Mouse (Mus musculus): Measurements from ENCODE around the gene Gm49630. TPM values are rescaled to one million over a fixed set of nuclear protein-coding genes. Genes with fewer than 3 reads are reported as not detected.
"Not testable (repeated sequence)": the region's sequence is repeated elsewhere in the genome, so short reads cannot be mapped to it uniquely, and the experiment has no call there.

Gene Gm49630
- polyA plus RNA-seq (2015; fragmentation: Nextera tagmentation; extraction: Ambion mirVana): not detected in 2 replicates

DNA sequence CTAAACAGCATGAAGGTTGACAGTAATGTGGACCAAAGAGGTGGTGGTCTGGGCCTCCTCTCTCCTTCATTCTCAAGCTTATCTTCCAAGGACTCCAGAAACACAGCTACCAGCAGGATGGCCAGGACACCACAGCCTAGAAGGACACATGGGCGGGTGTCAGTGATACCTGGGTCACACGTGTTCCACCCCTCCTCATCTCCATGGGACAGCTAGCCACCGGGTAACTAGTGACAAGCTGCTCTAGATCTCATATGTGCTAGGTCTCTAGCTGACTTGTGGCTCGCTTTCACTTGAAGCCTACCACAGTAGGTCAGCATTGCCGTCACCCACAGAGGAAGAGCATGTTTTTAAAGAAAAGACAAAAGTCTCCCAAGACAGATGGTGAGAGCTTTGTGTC lies at the start of gene Gm49630:
TSS of gene Gm49630 (minus strand) at position 101 of the 400 bp plus-strand sequence.
- WGBS (ENCODE audit: insufficient replicate concordance): 73% methylated on average over 2 of the region's 5 CpGs
- ATAC-seq (ENCODE audit: low read depth): not testable (repeated sequence)

DNA sequence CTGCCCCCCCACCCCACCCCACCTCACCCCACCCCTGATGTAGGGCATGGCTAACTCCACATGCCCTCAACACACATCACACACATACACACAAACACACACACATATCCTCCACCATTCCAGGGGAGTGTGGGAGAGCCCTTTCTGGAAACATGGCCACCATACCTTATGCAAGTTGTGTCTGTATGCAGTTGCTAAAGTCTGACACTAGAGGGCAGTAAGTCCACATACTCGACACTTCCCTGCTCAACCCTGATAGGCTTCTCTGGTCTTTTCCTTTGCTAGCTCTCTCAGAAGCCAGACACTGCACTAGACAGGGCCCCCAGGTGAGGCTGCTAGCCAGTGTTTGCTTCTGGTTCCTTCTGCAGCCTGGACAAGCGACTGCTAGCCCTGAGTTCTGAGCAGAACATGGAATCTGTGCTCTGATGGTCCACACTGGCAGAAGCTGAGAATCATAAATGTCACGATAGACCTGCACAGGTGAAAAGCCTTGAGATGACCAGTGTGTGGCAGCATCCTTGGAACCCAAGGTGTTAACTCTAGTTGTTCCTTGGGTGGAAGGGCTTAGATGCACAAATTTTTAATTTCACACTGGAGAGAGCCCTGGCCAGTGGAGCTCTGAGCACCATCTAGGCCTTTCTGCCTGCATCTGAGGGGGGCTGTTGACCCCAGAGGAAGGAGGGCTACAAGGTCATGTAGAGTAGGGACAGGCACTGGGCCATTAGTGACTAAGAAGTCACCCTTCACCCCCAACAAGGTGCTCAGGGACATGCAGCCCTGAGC lies 48.6 kb upstream of the Gm49630 start:
- H3K9me3 ChIP-seq (replicated peaks); ATAC-seq (ENCODE audit: low read depth); H3K4me3 ChIP-seq (replicated peaks); H3K9ac ChIP-seq; H3K27ac ChIP-seq; H3K36me3 ChIP-seq; H3K4me2 ChIP-seq; DNase-seq; H3K4me1 ChIP-seq (replicated peaks); H3K27me3 ChIP-seq: not testable (repeated sequence)
- 0% methylated on average over 2 of the region's 3 CpGs for WGBS (ENCODE audit: insufficient replicate concordance)

More for the DNA sequence above, at the start of gene Gm49630:
- H3K4me2 ChIP-seq; H3K27me3 ChIP-seq; H3K9ac ChIP-seq; DNase-seq; H3K4me3 ChIP-seq (replicated peaks); H3K4me1 ChIP-seq (replicated peaks); H3K9me3 ChIP-seq (replicated peaks); H3K36me3 ChIP-seq; H3K27ac ChIP-seq: not testable (repeated sequence)

DNA sequence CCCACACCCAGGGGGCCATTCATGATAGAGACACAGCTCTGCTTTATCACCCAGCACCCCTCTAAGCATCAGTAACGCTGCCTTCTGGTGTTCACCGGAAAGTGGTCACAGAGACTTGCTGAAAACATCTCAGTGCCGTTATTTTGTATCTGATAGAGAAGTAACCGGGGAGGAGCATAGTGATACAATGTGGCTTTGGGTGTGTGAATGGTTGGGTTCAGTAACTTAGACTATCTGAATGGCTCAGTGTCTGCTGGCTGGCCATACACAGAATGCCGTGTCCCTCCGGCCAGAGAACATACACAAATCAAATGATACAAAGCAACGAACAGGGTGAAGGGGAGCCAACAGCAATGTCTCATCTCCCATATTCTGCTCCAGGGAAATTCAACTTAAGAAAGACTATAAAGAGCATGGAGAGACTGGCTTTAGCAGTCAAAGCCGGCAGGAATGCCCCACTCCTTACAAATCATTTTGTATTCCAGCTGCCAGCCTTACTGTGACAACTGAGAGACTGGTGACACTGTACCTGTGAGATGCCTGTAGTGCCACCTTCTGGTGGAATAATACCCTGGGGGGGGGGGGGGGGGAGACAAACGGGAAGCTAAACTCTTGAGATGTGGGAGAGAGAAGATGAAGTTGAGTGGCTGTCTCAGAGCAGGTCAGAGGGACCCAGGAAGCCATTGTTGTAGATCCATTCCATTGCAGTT lies 43.0 kb upstream of the Gm49630 start:
- H3K4me3 ChIP-seq (replicated peaks); H3K36me3 ChIP-seq; H3K9me3 ChIP-seq (replicated peaks); H3K4me1 ChIP-seq (replicated peaks); H3K4me2 ChIP-seq; DNase-seq; H3K27ac ChIP-seq; H3K27me3 ChIP-seq; H3K9ac ChIP-seq; ATAC-seq (ENCODE audit: low read depth): not testable (repeated sequence)
- WGBS (ENCODE audit: insufficient replicate concordance): 69% methylated on average over 7 of the region's 9 CpGs

DNA sequence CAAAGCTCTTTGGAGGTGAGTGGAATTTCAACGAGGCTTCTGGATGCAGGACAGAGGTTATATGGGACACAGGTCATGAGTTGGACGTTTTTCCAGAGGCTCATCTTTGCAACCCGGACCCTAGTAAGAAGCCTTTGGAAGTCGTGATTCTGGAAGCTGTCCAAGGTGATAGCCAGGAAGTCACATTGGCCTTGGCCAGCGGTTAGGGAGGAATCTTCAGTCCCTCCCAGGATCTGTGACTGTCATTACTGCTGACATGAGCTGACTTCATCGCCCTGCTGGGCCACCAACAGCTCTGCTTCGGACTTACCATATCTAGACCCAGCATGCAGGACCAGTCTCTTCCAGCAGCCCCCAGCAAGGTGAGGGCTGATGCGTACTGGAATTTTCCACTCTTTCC lies 41.6 kb upstream of the Gm49630 start:
- DNase-seq: not testable (repeated sequence)

DNA sequence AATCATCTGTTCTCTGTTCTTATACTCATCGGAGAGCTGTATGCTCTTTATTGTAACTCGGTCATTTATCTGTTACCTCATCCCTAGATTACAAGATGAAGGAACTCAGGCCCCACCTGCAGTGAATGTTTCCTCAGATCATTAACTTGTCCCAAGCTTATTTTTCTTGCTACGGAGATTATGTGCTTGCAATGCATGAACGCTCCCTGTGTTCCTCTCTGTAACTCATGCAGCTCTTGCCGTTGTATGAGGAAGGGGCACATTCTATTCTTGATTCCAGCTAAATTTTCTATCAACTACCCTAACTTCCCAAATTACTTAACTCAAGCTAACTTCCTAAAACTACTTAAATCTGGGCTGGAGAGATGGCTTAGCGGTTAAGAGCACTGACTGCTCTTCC lies 28.0 kb upstream of the Gm49630 start:
- ATAC-seq (ENCODE audit: low read depth); H3K27me3 ChIP-seq; DNase-seq; H3K4me3 ChIP-seq (replicated peaks); H3K36me3 ChIP-seq; H3K4me1 ChIP-seq (replicated peaks); H3K4me2 ChIP-seq; H3K9ac ChIP-seq; H3K27ac ChIP-seq; H3K9me3 ChIP-seq (replicated peaks): not testable (repeated sequence)
- 66% methylated on average over 6 of the region's 6 CpGs for WGBS (ENCODE audit: insufficient replicate concordance)

More for the DNA sequence above, 41.6 kb upstream of the Gm49630 start:
- not testable (repeated sequence) for H3K9ac ChIP-seq; H3K9me3 ChIP-seq (replicated peaks); ATAC-seq (ENCODE audit: low read depth); H3K4me1 ChIP-seq (replicated peaks); H3K36me3 ChIP-seq; H3K27ac ChIP-seq; H3K4me3 ChIP-seq (replicated peaks); H3K27me3 ChIP-seq; H3K4me2 ChIP-seq
- WGBS (ENCODE audit: insufficient replicate concordance): 61% methylated on average over 8 of the region's 8 CpGs

DNA sequence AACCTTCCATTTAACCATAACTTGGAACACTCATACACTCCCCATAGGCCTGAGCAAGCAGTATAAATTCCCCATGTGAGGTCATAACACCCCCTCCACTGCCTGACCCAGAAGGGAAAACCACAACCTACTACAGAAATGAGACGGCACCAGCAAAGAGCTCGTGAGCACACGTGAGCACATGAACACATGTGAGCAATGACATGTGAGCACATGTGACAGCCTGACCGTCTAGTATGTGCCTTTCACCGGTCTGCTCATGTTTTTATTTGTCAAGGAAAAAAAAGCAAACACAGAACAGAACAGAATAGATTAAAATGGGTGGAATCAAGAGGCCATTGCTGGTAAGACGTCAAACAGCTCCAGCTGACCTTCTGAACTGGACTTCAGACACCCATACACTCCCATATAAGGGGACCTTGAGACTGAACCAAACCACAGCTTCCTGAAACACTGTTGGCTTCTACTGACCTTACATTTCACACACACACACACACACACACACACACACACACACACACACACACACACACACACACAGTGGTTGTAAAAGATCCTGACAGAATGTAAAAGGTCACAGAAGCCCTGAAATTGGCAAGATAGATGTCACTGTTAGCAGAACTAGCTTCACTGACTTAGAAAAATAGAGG lies 26.5 kb upstream of the Gm49630 start:
- ATAC-seq (ENCODE audit: low read depth); H3K27me3 ChIP-seq; H3K9ac ChIP-seq; DNase-seq; H3K36me3 ChIP-seq; H3K4me2 ChIP-seq; H3K9me3 ChIP-seq (replicated peaks); H3K4me3 ChIP-seq (replicated peaks); H3K4me1 ChIP-seq (replicated peaks); H3K27ac ChIP-seq: not testable (repeated sequence)
- 41% methylated on average over 6 of the region's 6 CpGs for WGBS (ENCODE audit: insufficient replicate concordance)

DNA sequence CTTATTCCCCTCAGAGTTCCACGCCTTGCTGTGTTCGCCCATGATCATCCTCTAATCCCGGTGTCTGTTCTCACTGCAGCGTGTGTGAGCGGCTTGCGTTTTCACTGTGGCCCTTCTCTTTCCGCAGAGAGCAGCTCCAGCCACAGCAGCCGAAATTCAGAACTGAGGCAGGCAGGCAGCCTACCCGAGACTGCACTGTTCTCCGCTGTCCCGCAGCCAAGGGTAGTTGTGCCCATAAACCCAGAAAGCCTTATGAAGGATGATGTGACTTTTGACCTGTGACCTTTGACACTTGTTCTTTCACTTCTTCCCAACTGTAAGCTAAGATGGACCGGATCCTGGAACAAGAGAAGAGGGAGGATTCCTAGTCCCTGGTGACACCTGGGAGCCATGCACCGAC lies 25.3 kb upstream of the Gm49630 start:
- WGBS (ENCODE audit: insufficient replicate concordance): 79% methylated on average over 13 of the region's 13 CpGs
- H3K36me3 ChIP-seq; H3K27me3 ChIP-seq; DNase-seq; H3K4me3 ChIP-seq (replicated peaks); H3K4me2 ChIP-seq; H3K9me3 ChIP-seq (replicated peaks); H3K9ac ChIP-seq; H3K27ac ChIP-seq; ATAC-seq (ENCODE audit: low read depth); H3K4me1 ChIP-seq (replicated peaks): not testable (repeated sequence)

DNA sequence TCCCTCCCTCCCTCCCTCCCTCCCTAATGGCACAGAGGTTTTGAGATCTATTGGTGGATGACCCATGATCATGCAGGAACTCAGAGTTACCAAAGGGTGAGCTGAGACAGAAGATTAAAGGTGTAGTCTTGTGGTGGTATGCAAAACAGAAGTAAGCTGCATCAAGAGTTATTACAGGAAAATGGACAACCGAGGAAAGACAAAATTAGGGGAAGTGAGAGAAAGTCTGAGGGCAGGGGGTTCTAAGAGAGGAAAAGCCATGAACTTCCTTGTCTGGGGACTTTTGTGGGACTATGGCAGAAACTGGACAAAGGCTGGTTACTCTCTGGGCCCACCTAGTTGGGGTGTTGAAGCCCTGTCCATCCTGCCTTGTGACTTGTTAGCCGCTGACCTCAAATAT lies 24.5 kb upstream of the Gm49630 start:
- no CpG with 5 or more reads among the region's 2 CpGs for WGBS (ENCODE audit: insufficient replicate concordance)
- not testable (repeated sequence) for DNase-seq; H3K4me1 ChIP-seq (replicated peaks); H3K27ac ChIP-seq; H3K9ac ChIP-seq; H3K36me3 ChIP-seq; ATAC-seq (ENCODE audit: low read depth); H3K9me3 ChIP-seq (replicated peaks); H3K4me2 ChIP-seq; H3K4me3 ChIP-seq (replicated peaks); H3K27me3 ChIP-seq

DNA sequence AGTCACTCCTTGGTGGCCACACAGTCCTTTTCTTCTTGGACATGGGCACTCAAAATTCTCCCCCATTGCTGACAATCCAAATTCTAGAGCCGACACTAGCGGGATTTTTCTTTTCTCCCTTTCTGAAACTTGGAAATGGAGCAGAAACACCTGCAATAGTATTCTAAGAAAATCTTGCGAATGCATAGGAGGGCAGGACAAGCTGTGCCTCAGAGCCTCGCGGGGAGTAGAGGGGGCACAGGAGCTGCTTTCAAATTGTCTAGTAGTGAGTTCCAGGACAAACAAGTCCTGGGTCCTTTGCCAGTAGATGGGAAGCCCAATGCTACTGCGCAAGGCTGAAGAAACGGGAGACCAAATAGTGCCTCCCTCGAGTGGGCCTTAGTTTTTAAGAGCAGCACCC lies 23.9 kb upstream of the Gm49630 start:
- H3K27ac ChIP-seq; DNase-seq; H3K4me2 ChIP-seq; H3K36me3 ChIP-seq; H3K9me3 ChIP-seq (replicated peaks); H3K4me1 ChIP-seq (replicated peaks); H3K9ac ChIP-seq; ATAC-seq (ENCODE audit: low read depth); H3K27me3 ChIP-seq; H3K4me3 ChIP-seq (replicated peaks): not testable (repeated sequence)
- 66% methylated on average over 8 of the region's 8 CpGs for WGBS (ENCODE audit: insufficient replicate concordance)

DNA sequence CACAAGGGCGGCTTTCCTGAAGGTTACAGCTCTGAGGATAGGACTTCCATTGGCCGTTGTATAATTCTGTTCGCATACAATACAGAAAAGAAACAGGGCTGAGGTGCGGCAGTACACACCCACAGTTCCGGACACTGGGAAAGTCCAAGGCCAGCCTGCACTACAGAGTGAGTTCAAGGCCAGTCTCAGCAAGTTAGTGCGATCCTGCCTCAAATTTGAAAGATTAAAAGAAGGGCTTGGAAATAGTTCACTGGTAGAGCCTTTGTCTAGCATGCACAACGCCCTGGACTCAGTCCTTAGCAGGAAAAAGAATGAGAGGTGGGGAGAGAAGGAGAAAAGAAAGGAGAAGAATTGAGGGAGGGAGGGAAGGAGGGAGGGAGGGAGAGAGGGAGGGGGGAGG lies 23.3 kb upstream of the Gm49630 start:
- H3K27ac ChIP-seq; DNase-seq; H3K27me3 ChIP-seq; H3K4me3 ChIP-seq (replicated peaks); H3K4me2 ChIP-seq; H3K9me3 ChIP-seq (replicated peaks); ATAC-seq (ENCODE audit: low read depth); H3K36me3 ChIP-seq; H3K9ac ChIP-seq; H3K4me1 ChIP-seq (replicated peaks): not testable (repeated sequence)
- 61% methylated on average over 7 of the region's 7 CpGs for WGBS (ENCODE audit: insufficient replicate concordance)

DNA sequence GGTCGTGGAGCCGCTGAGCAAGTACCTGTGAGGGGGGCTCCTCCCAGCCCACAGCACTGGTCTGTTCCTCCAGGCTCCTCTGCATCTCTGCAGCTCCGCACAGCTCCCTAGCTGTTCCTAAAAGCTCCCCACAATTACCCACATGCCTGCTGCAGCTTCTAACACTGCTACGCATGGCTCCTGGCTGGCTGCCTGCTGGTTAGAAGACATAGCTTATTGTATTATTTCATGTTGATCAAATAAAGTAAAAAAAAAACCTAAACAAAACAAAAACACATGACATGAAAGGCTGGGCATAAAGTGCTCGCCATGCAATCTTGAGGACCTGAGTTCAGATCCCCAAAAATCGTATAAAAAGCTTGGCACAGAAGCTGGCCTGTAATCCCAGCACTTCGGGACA lies 18.1 kb upstream of the Gm49630 start:
- not testable (repeated sequence) for DNase-seq; H3K4me3 ChIP-seq (replicated peaks); H3K4me2 ChIP-seq; H3K36me3 ChIP-seq; H3K4me1 ChIP-seq (replicated peaks); H3K27ac ChIP-seq; H3K27me3 ChIP-seq; H3K9ac ChIP-seq; H3K9me3 ChIP-seq (replicated peaks); ATAC-seq (ENCODE audit: low read depth)
- 65% methylated on average over 7 of the region's 7 CpGs for whole genome bisulfite sequencing (ENCODE audit: insufficient replicate concordance)

Data from liver, embryonic 13.5 days (tissue).